Mouse (Mus musculus) layer of hippocampus, postnatal 10 days (tissue): ENCODE measurements at regions not wholly inside any gene's neighbourhood (a gene's known extent, or its start where the extent isn't known, plus 50 kb on each side); places are given as distances from the start of the nearest gene placed in this dataset.

ENCODE experiments used
- DNase-seq, 2 experiments: peaks; one replicate each; pipeline ENCODE4 v3.0.0; 2021; ENCODE audit warnings: low spot score in 2 of 2

DNA sequence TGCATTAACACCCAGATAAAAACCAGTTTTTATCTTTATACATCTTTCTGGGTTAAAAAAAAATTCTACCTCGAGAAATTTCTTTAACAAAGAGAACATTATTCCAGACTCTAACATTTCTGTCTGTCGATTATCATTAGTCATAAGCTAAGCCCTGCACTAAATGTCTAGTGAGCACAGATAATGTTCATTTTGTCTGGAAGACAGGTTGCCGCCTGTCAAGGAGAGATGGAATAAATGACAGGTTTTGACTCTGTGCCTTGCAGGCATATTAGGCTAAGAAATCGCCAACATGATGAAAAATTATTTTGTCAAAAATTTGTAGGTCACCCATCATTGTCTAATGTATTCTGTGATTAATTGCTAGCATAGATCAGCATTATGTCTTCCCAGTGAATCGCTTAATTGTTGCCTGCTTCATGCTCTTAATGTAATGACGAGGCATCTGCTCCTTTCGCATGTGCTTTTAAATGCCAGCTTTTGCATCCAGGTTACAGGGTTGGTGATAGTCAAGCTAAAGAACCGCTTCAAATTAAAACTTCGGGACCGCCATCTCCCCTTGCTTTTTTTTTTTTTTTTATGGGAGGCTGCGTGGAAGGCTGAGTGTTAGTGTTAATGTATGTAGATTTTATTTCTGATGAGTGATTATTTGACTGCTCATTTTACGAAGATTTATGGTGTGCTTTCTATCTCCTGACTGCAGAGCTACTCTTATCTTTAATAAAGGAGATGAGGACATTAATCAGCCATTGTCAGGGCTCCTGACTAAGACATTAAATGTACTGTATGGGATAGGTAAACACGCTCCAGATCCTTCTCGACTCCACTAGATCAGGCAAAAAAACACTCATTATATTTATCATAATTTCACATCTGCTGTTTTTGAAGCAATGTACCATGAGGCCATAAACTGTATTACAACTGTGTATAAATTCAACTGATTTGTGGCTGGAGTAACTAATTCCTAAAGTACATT is 135.9 kb upstream of the Meis2 start:
- DNase-seq, result no peak

DNA sequence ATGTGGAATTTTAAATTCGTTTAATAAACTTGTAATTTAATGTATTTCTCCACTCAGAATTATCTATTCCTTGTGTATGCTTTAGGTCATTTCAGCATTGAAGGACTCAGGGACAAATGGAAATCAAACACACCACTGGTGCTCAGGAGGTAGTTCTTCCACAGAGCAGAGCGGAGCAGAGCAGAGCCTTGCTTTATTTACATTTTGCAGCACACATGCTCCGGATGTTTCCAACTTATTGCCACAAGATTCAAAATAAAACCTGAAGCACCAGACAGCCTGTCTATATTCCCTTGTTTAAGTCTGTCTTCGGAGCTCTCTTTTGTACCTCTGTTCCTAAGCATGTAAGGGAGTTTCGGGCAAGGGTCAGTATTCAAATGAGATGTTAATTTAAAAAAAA is 135.2 kb upstream of the Meis2 start:
- no peak for DNase-seq

DNA sequence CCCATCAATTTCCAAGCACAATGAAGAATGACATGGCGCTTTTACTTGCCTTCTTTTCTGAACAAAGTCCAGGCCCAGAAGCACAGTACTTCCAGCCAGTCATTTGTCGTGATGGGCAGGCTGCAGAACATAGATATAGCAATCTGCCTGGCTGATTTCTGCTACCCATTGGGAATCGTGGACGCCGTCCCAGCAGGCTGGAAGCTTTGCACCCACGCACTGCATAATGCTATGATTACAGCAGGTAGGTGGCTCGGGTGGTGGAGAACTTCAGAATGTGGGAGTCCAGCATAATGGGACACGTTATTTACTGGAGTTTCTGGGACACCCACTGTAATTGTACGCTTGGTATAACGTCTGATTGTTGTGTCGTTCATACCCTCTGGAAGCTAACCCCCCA is 116.2 kb upstream of the Meis2 start:
- peak; percentile 22 to 31 for DNase-seq

DNA sequence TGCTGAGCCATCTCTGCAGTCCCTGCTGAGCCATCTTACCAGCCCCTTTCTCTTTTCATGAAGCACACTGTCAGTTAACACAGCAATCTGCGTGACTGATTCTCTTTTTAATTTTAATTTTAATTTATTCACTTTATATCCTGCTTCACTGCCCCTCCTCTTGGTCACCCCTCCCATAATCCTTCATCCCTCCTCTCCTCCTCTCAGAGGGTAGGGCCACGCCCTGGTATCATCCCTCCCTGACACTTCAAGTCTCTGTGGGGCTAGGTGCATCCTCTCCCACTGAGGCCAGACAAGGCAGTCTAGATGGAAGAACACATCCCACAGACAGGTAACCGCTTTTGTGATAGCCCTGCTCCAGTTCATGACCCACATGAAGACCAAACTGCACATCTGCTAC is 111.5 kb upstream of the Meis2 start:
- DNase-seq, result no peak

DNA sequence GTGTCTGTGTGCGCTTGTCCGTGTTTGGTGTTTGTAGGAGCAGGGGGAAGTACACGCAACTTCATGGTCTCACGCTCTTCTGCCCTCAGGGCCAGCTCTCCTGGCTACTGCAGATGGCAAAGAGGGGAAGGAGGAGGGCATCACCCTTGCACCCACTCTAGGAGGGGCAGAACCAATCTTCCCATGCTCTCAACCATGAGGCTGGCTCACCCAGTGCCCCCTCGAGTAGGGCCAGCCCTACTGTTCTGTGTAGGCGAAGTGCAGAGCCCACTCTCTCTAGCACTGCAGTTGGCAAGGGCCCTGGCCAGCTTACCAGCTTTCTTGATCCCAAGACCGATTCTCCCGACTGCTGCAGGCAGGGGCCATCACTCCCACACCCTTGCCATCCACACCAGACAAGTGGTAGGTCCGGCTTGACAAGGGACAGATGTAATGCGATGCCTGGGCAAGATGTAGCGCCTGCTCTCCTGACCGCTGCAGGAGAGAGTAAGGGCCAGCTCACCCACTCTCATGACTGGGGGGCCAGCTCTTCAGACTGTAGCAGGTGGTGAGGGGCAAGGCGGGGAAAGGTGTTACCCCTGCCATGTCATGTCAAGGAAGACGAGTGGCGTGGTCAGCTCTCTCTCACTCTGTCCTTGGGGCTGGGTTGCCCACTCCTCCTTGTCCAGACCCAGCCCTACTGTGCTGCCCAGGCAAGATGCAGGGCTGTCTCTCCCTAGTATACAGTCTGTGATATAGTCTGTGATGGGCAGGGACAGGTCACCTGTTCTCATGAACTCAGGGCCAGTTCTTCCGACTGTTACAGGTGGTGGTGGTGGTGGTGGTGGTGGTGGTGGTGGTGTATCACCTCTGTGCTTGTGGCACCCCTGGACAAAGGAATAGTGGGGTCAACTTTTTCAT is 100.5 kb upstream of the Meis2 start:
- no peak for DNase-seq
